Mouse (Mus musculus): ENCODE measurements around the gene Mndal. TPM values are rescaled to one million over a fixed set of nuclear protein-coding genes. Genes with fewer than 3 reads are reported as not detected.
"Not testable (repeated sequence)": the region's sequence is repeated elsewhere in the genome, so short reads cannot be mapped to it uniquely, and the experiment has no call there.

Mndal gene
- polyA plus RNA-seq (2015; fragmentation: Nextera tagmentation; extraction: Ambion mirVana) = 3.0 and 3.4 TPM in 2 replicates

- H3K4me1 ChIP-seq (replicated peaks); H3K9ac ChIP-seq; H3K27me3 ChIP-seq (replicated peaks); H3K4me3 ChIP-seq (replicated peaks); H3K36me3 ChIP-seq; H3K4me2 ChIP-seq (replicated peaks); ATAC-seq; H3K9me3 ChIP-seq; H3K27ac ChIP-seq: not testable (repeated sequence)
- 41% methylated on average over 3 of the region's 3 CpGs for WGBS
Observed at GRCm38 (mm10) chr1:173941924-173942779, at the start of gene Mndal, which contains the start of gene Ifi203. Gene Mndal, minus strand, starts transcription at chr1:173942491. Gene Ifi203, minus strand, starts transcription at chr1:173942672.

- ATAC-seq = not testable (repeated sequence)
Observed at GRCm38 (mm10) chr1:173982694-173983305, 40.5 kb upstream of the Mndal start, which contains the start of gene Ifi202b. Gene Ifi202b, minus strand, starts transcription at chr1:173982744.

GRCm38 (mm10) chr1:173981038-173981437 lies 38.7 kb upstream of the Mndal start:
- not testable (repeated sequence) for H3K4me3 ChIP-seq (replicated peaks); H3K27ac ChIP-seq; H3K36me3 ChIP-seq; H3K9me3 ChIP-seq; H3K4me2 ChIP-seq (replicated peaks); H3K4me1 ChIP-seq (replicated peaks); H3K9ac ChIP-seq; H3K27me3 ChIP-seq (replicated peaks); ATAC-seq
- WGBS = 32% methylated on average over 3 of the region's 3 CpGs

More at GRCm38 (mm10) chr1:173982694-173983305, 40.5 kb upstream of the Mndal start, which contains the start of gene Ifi202b:
- H3K4me3 ChIP-seq (replicated peaks); H3K4me2 ChIP-seq (replicated peaks); H3K27me3 ChIP-seq (replicated peaks); H3K9ac ChIP-seq; H3K9me3 ChIP-seq; H3K27ac ChIP-seq; H3K36me3 ChIP-seq; H3K4me1 ChIP-seq (replicated peaks): not testable (repeated sequence)
- WGBS = 89% methylated on average over 6 of the region's 6 CpGs

- Histone ChIP-seq H3K9me3 (no peaks in the 10 kb centered on the region), H3K27me3 (replicated peaks) (no peaks in the 10 kb centered on the region), H3K27ac (no peak overlapping the region), H3K9ac (no peak overlapping the region), H3K4me1 (replicated peaks) (no peaks in the 10 kb centered on the region), H3K4me2 (replicated peaks) (no peak overlapping the region), H3K4me3 (replicated peaks) (no peak overlapping the region), H3K36me3 (no peaks in the 10 kb centered on the region)
- ATAC-seq = no peak
Observed at GRCm38 (mm10) chr1:173977622-173978021, 35.3 kb upstream of the Mndal start.

- ATAC-seq = no peak
- H3K4me2 ChIP-seq (replicated peaks) = no peak overlapping the region
- H3K36me3 ChIP-seq = no peaks in the 10 kb centered on the region
- H3K4me1 ChIP-seq (replicated peaks) = no peaks in the 10 kb centered on the region
- no peak overlapping the region for H3K4me3 ChIP-seq (replicated peaks)
- no peak overlapping the region for H3K9ac ChIP-seq
- H3K27ac ChIP-seq = no peak overlapping the region
- H3K27me3 ChIP-seq (replicated peaks) = no peaks in the 10 kb centered on the region
- no peaks in the 10 kb centered on the region for H3K9me3 ChIP-seq
Observed at GRCm38 (mm10) chr1:173973111-173973510, 30.8 kb upstream of the Mndal start.

- H3K9me3 ChIP-seq; H3K4me2 ChIP-seq (replicated peaks); H3K36me3 ChIP-seq; ATAC-seq; H3K27me3 ChIP-seq (replicated peaks); H3K9ac ChIP-seq; H3K4me1 ChIP-seq (replicated peaks); H3K27ac ChIP-seq; H3K4me3 ChIP-seq (replicated peaks): not testable (repeated sequence)
- 71% methylated on average over 1 of the region's 1 CpGs for WGBS
Observed at GRCm38 (mm10) chr1:173961491-173961890, 19.2 kb upstream of the Mndal start.

GRCm38 (mm10) chr1:173959998-173960397 lies 17.7 kb upstream of the Mndal start:
- not testable (repeated sequence) for H3K4me2 ChIP-seq (replicated peaks); ATAC-seq; H3K4me1 ChIP-seq (replicated peaks); H3K9ac ChIP-seq; H3K27ac ChIP-seq; H3K36me3 ChIP-seq; H3K4me3 ChIP-seq (replicated peaks); H3K27me3 ChIP-seq (replicated peaks); H3K9me3 ChIP-seq
- WGBS = 76% methylated on average over 3 of the region's 3 CpGs

GRCm38 (mm10) chr1:173955839-173956527 lies 13.7 kb upstream of the Mndal start:
- 12% methylated on average over 3 of the region's 3 CpGs for WGBS
- H3K36me3 ChIP-seq; H3K9ac ChIP-seq; H3K4me2 ChIP-seq (replicated peaks); H3K27me3 ChIP-seq (replicated peaks); H3K4me3 ChIP-seq (replicated peaks); H3K9me3 ChIP-seq; H3K4me1 ChIP-seq (replicated peaks); H3K27ac ChIP-seq: not testable (repeated sequence)
- peak; percentile 74 for ATAC-seq

GRCm38 (mm10) chr1:173955071-173955796 lies 12.9 kb upstream of the Mndal start:
- no peaks in the 10 kb centered on the region for H3K9me3 ChIP-seq
- no peak overlapping the region for H3K4me3 ChIP-seq (replicated peaks)
- no peak overlapping the region for H3K4me2 ChIP-seq (replicated peaks)
- no peak overlapping the region for H3K27ac ChIP-seq
- peak; percentile 71 for ATAC-seq
- no peaks in the 10 kb centered on the region for H3K4me1 ChIP-seq (replicated peaks)
- H3K36me3 ChIP-seq = no peaks in the 10 kb centered on the region
- H3K27me3 ChIP-seq (replicated peaks) = no peaks in the 10 kb centered on the region
- 74% methylated on average over 2 of the region's 2 CpGs for WGBS
- no peak overlapping the region for H3K9ac ChIP-seq

GRCm38 (mm10) chr1:173953563-173953962 lies 11.3 kb upstream of the Mndal start:
- Histone ChIP-seq H3K27ac (no peak overlapping the region), H3K4me3 (replicated peaks) (no peak overlapping the region), H3K9me3 (no peaks in the 10 kb centered on the region), H3K36me3 (no peaks in the 10 kb centered on the region), H3K4me1 (replicated peaks) (no peaks in the 10 kb centered on the region), H3K9ac (no peak overlapping the region), H3K27me3 (replicated peaks) (no peaks in the 10 kb centered on the region), H3K4me2 (replicated peaks) (no peak overlapping the region)
- ATAC-seq = peak; percentile 64
- WGBS = 67% methylated on average over 1 of the region's 1 CpGs

- not testable (repeated sequence) for H3K4me1 ChIP-seq (replicated peaks); H3K36me3 ChIP-seq
Observed at GRCm38 (mm10) chr1:173949044-173949443, 6.8 kb upstream of the Mndal start.

GRCm38 (mm10) chr1:173942780-173943066 lies 432 bp upstream of the Mndal start:
- H3K4me3 ChIP-seq (replicated peaks); H3K9ac ChIP-seq; ATAC-seq; H3K4me1 ChIP-seq (replicated peaks); H3K27me3 ChIP-seq (replicated peaks); H3K9me3 ChIP-seq; H3K36me3 ChIP-seq; H3K27ac ChIP-seq; H3K4me2 ChIP-seq (replicated peaks): not testable (repeated sequence)

More at GRCm38 (mm10) chr1:173949044-173949443, 6.8 kb upstream of the Mndal start:
- H3K27ac ChIP-seq; H3K27me3 ChIP-seq (replicated peaks); H3K9ac ChIP-seq; ATAC-seq; H3K4me3 ChIP-seq (replicated peaks); H3K4me2 ChIP-seq (replicated peaks); H3K9me3 ChIP-seq: not testable (repeated sequence)
- WGBS = 77% methylated on average over 2 of the region's 2 CpGs
